10 mouse cellular contexts compared by ENCODE assay signal in the genomic region with DNA sequence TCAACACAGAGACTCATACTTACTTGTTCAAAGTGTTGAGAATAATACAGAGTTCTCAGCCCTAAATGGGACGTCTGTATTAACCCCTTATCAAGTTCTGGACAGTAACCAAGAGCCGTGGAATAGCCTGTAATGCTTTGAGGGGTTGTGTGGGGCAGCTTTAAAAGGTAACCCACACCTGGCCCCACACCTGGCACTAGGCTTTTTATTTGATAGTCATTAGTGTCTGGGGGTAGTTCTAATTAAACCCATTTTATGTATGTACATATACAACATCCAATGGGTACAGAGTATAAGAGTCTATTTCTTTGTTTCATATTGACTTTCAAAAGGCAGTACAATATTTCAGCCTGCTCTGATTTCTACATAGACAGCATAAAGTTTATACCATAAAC. TPM values are rescaled to one million over a fixed set of nuclear protein-coding genes. Genes with fewer than 3 reads are reported as not detected.
DNase-seq lines count a peak whose midpoint lies in the region; ATAC-seq and TF ChIP-seq lines count a peak whose summit lies in the region.
"Had no signal": no experiment of that assay in that cellular context is flagged by ENCODE, and none has a peak within 500 bp of the region (broad histone marks: within the 10 kb centered on the region; RNA-seq: fewer than 3 reads in every experiment).

No protein-coding gene starts in this region.

- intact Hi-C loops in heart, postnatal 10 days (cut with DNase I) = loop anchor here (5.0 to 10.0 kb wide), 2 partner anchors 222 to 580 kb away; no protein-coding TSS in a partner anchor

- no peak overlapping the region for H3K9ac ChIP-seq in heart, embryonic 11.5 days (ENCODE audit: low read depth, low read length)
- H3K9ac ChIP-seq in hindbrain, embryonic 13.5 days = peak overlapping the region; percentile 81; the same call in 1 of the 2 replicates
- no peak overlapping the region for H3K9ac ChIP-seq in midbrain, embryonic 11.5 days (ENCODE audit: low read length)

- H3K36me3 ChIP-seq in heart, embryonic 11.5 days (ENCODE audit: control insufficient read depth, insufficient read depth, low read length) = no peaks in the 10 kb centered on the region
- H3K36me3 ChIP-seq in hindbrain, embryonic 13.5 days = no peaks in the 10 kb centered on the region
- no peaks in the 10 kb centered on the region for H3K36me3 ChIP-seq in midbrain, embryonic 11.5 days (ENCODE audit: control insufficient read depth, insufficient read depth, low read length)
- H3K36me3 ChIP-seq in thymus, adult 2 months (ENCODE audit: control insufficient read depth, insufficient read depth, low read length) = no peaks in the 10 kb centered on the region

- peak overlapping the region; percentile 100 for H3K4me2 ChIP-seq in heart, embryonic 11.5 days
- H3K4me2 ChIP-seq in hindbrain, embryonic 13.5 days = peak overlapping the region; percentile 92
- peak overlapping the region; percentile 98 for H3K4me2 ChIP-seq in midbrain, embryonic 11.5 days

- H3K27ac ChIP-seq in heart, embryonic 11.5 days (ENCODE audit: low read depth, low read length) = no peak overlapping the region
- H3K27ac ChIP-seq in cortical plate, adult 2 months (ENCODE audit: insufficient read depth, low read length) = no peak overlapping the region
- H3K27ac ChIP-seq in hindbrain, embryonic 13.5 days = no peak overlapping the region
- H3K27ac ChIP-seq in midbrain, embryonic 11.5 days (ENCODE audit: low read depth, low read length) = no peak overlapping the region
- H3K27ac ChIP-seq in thymus, adult 2 months (ENCODE audit: control insufficient read depth, insufficient read depth, low read length) = no peak overlapping the region

- H3K4me1 ChIP-seq in heart, embryonic 11.5 days (ENCODE audit: control insufficient read depth, insufficient read depth, low read length) = no peaks in the 10 kb centered on the region; the same call in 1 of the 2 replicates
- H3K4me1 ChIP-seq in cortical plate, adult 2 months (ENCODE audit: control insufficient read depth, insufficient read depth, low read length) = no peaks in the 10 kb centered on the region; the same call in 1 of the 2 replicates
- H3K4me1 ChIP-seq in hindbrain, embryonic 13.5 days (replicated peaks) = 0 out of 2 replicates have a peak, but pooled peaks cover 6% of the 10 kb centered on the region
- H3K4me1 ChIP-seq in midbrain, embryonic 11.5 days (ENCODE audit: control insufficient read depth, insufficient read depth, low read length) = no peaks in the 10 kb centered on the region
- H3K4me1 ChIP-seq in thymus, adult 2 months (replicated peaks; ENCODE audit: control insufficient read depth, insufficient read depth, low read length) = peaks cover 13% of the 10 kb centered on the region

- no peaks in the 10 kb centered on the region for H3K9me3 ChIP-seq in heart, embryonic 11.5 days (replicated peaks; ENCODE audit: control insufficient read depth, low read length)
- H3K9me3 ChIP-seq in hindbrain, embryonic 13.5 days = no peaks in the 10 kb centered on the region
- H3K9me3 ChIP-seq in midbrain, embryonic 11.5 days (ENCODE audit: control insufficient read depth, low read length) = no peaks in the 10 kb centered on the region

- DNase-seq in heart, postnatal 10 days = no peak
- DNase-seq in midbrain, embryonic 11.5 days (ENCODE audit: low spot score, missing footprints) = peak; percentile 85
- DNase-seq in thymus, adult 2 months = no peak
- no peak for DNase-seq in urinary bladder, postnatal 25 days (ENCODE audit: low spot score)
- no peak for DNase-seq in cerebellum, postnatal 10 days

- no peak for TF ChIP-seq CTCF in cortical plate, adult 2 months (IDR thresholded peaks at IDR 0.05; ENCODE audit: extremely low read depth, insufficient read depth, low read length)
- no peak for TF ChIP-seq CTCF in thymus, adult 2 months (IDR thresholded peaks at IDR 0.05; ENCODE audit: borderline replicate concordance, control insufficient read depth, extremely low read depth, insufficient read depth, low read length, poor library complexity)

- no peak overlapping the region for H3K4me3 ChIP-seq in heart, embryonic 11.5 days (ENCODE audit: low read depth, low read length)
- H3K4me3 ChIP-seq in cortical plate, adult 2 months (ENCODE audit: insufficient read depth, low read length) = peak overlapping the region; percentile 99
- peak overlapping the region; percentile 74 for H3K4me3 ChIP-seq in hindbrain, embryonic 13.5 days
- no peak overlapping the region; the same call in 1 of the 2 replicates for H3K4me3 ChIP-seq in midbrain, embryonic 11.5 days (ENCODE audit: low read depth, low read length)
- no peak overlapping the region for H3K4me3 ChIP-seq in thymus, adult 2 months (ENCODE audit: control insufficient read depth, insufficient read depth, low read length)

- no peak for TF ChIP-seq POLR2A in cortical plate, adult 2 months (IDR thresholded peaks at IDR 0.05; ENCODE audit: extremely low read depth, insufficient read depth, low read length)
- no peak for TF ChIP-seq POLR2A in thymus, adult 2 months (IDR thresholded peaks at IDR 0.05; ENCODE audit: control insufficient read depth, extremely low read depth, insufficient read depth, low read length, poor library complexity)

- H3K27me3 ChIP-seq in heart, embryonic 11.5 days (ENCODE audit: control insufficient read depth, insufficient read depth, low read length) = peaks cover 7% of the 10 kb centered on the region
- 0 out of 2 replicates have a peak, but pooled peaks cover 6% of the 10 kb centered on the region for H3K27me3 ChIP-seq in hindbrain, embryonic 13.5 days
- H3K27me3 ChIP-seq in midbrain, embryonic 11.5 days (ENCODE audit: control insufficient read depth, insufficient read depth, low read length) = no peaks in the 10 kb centered on the region; the same call in 1 of the 2 replicates
- H3K27me3 ChIP-seq in thymus, adult 2 months (ENCODE audit: control insufficient read depth, insufficient read depth, low read length) = no peaks in the 10 kb centered on the region

- no peak for ATAC-seq in heart, embryonic 11.5 days (replicated peaks; ENCODE audit: insufficient number of reproducible peaks, low FRiP score, low TSS enrichment)
- peak; percentile 22; the same call in 1 of the 2 replicates for ATAC-seq in hindbrain, embryonic 13.5 days (ENCODE audit: low FRiP score)
- no peak; the same call in 1 of the 2 replicates for ATAC-seq in midbrain, embryonic 11.5 days (ENCODE audit: low FRiP score)

- 46% methylated on average over 2 of the region's 2 CpGs for WGBS in heart, embryonic 11.5 days (ENCODE audit: insufficient replicate concordance)
- 46% methylated on average over 2 of the region's 2 CpGs for WGBS in hindbrain, embryonic 13.5 days
- WGBS in midbrain, embryonic 11.5 days = 70% methylated on average over 2 of the region's 2 CpGs
- 78% methylated on average over 2 of the region's 2 CpGs for WGBS in thymus, adult 2 months

RNA-seq across cellular contexts. Expression of a gene that starts 4.6 kb away (rescaled TPM):
- polyA plus RNA-seq in heart, embryonic 11.5 days (2014; fragmentation: Nextera tagmentation; extraction: Ambion mirVana) = 0.09 and 0.49 TPM in 2 replicates
- not detected for total RNA-seq in heart, postnatal 10 days (2021)
- 0.10 and 0.26 TPM in 2 replicates for polyA plus RNA-seq in cortical plate, adult 2 months (2012; rRNA removed)
- 0.19 TPM in 1 of 2 replicates, not detected in the other for polyA plus RNA-seq in hindbrain, embryonic 13.5 days (2015; fragmentation: Nextera tagmentation; extraction: Ambion mirVana)
- not detected in 2 replicates for polyA plus RNA-seq in midbrain, embryonic 11.5 days (2014; fragmentation: Nextera tagmentation; extraction: Ambion mirVana)
- polyA plus RNA-seq in thymus, adult 2 months (2012; rRNA removed) = 0.13 and 0.22 TPM in 2 replicates
- total RNA-seq: adrenal gland, adult 18-20 months; left cerebral cortex, adult 18-20 months had no signal

RNA-seq across cellular contexts. Expression of a gene that starts 38.0 kb away (rescaled TPM):
- polyA plus RNA-seq in heart, embryonic 11.5 days (2014; fragmentation: Nextera tagmentation; extraction: Ambion mirVana) = not detected in 2 replicates
- total RNA-seq in heart, postnatal 10 days (2021) = not detected
- not detected in 2 replicates for polyA plus RNA-seq in cortical plate, adult 2 months (2012; rRNA removed)
- 0.05 TPM in 1 of 2 replicates, not detected in the other for polyA plus RNA-seq in hindbrain, embryonic 13.5 days (2015; fragmentation: Nextera tagmentation; extraction: Ambion mirVana)
- polyA plus RNA-seq in midbrain, embryonic 11.5 days (2014; fragmentation: Nextera tagmentation; extraction: Ambion mirVana) = not detected in 2 replicates
- polyA plus RNA-seq in thymus, adult 2 months (2012; rRNA removed) = 0.11 TPM in 1 of 2 replicates, not detected in the other
- total RNA-seq: left cerebral cortex, adult 18-20 months had no signal

RNA-seq across cellular contexts. Expression of a gene that starts 49.6 kb away (rescaled TPM):
- polyA plus RNA-seq in heart, embryonic 11.5 days (2014; fragmentation: Nextera tagmentation; extraction: Ambion mirVana) = 26.3 and 30.0 TPM in 2 replicates
- total RNA-seq in heart, postnatal 10 days (2021) = 10 to 100 TPM in 1 of 2 experiments, 1 to 10 TPM in 1; 9.8 to 12.1 TPM
- 1.2 and 1.4 TPM in 2 replicates for polyA plus RNA-seq in cortical plate, adult 2 months (2012; rRNA removed)
- polyA plus RNA-seq in hindbrain, embryonic 13.5 days (2015; fragmentation: Nextera tagmentation; extraction: Ambion mirVana) = 7.8 and 8.0 TPM in 2 replicates
- 27.4 and 31.1 TPM in 2 replicates for polyA plus RNA-seq in midbrain, embryonic 11.5 days (2014; fragmentation: Nextera tagmentation; extraction: Ambion mirVana)
- 4.4 and 4.9 TPM in 2 replicates for polyA plus RNA-seq in thymus, adult 2 months (2012; rRNA removed)

Comparison
In these comparisons a context has a peak if more than half of its experiments do, and no peak if none do; other contexts are left out.
1. H3K4me3 ChIP-seq: peak in cortical plate, adult 2 months (single experiment) and hindbrain, embryonic 13.5 days (single experiment); none in heart, embryonic 11.5 days (single experiment), midbrain, embryonic 11.5 days (single experiment) and thymus, adult 2 months (single experiment).
2. Peak in every context shown above with its lines, with median percentiles within 50 percentile points of each other: H3K4me2 ChIP-seq.